Mouse (Mus musculus): ENCODE measurements around the gene Smdt1. TPM values are rescaled to one million over a fixed set of nuclear protein-coding genes. Genes with fewer than 3 reads are reported as not detected.

The Smdt1 gene
- polyA plus RNA-seq, 1 experiment from 2014 or later: 324 TPM

DNA sequence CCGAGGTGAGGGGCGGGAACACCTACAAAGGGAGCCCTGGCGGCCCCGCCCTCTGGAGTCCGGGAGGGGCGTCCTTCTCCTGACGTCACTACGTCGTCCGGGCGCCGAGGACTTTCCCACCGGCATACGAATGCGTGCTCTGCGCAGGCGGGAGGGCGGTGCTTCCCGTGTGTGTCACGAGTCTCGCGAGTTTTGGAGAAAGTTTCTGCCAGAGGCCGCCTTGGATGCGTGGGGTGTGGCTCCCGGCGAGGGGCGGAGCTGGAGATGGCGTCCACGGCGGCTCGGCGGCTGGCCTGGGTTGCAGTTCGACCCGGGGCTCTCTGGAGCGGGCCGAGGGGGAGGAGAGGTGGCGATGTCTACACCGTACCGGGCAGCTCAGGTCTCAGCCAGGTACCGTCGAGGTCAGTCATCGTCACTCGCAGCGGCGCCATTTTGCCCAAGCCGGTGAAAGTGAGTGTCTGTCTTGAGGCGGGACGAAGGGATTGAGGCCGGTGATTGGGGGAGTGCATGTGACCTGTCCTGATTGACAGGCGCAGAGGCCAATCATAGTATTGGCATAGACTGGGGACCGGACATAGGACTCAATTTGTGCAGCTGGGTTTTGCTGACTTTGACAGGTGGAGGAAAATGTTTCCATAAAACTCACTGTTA is 7.2 kb downstream of the Smdt1 start:
- peak overlapping the region; percentile 77 for H3K9ac ChIP-seq (replicated peaks)
- peak overlapping the region; percentile 84 for H3K27ac ChIP-seq
- ATAC-seq: peak; percentile 99
- H3K4me1 ChIP-seq (replicated peaks): peaks cover 24% of the 10 kb centered on the region
- H3K4me2 ChIP-seq (replicated peaks): peak overlapping the region; percentile 88
- peaks cover 33% of the 10 kb centered on the region for H3K36me3 ChIP-seq
- H3K9me3 ChIP-seq: no peaks in the 10 kb centered on the region
- H3K27me3 ChIP-seq: peaks cover 9% of the 10 kb centered on the region
- WGBS: under 1% methylated on average over 51 of the region's 51 CpGs
- H3K4me3 ChIP-seq (replicated peaks): peak overlapping the region; percentile 61

DNA sequence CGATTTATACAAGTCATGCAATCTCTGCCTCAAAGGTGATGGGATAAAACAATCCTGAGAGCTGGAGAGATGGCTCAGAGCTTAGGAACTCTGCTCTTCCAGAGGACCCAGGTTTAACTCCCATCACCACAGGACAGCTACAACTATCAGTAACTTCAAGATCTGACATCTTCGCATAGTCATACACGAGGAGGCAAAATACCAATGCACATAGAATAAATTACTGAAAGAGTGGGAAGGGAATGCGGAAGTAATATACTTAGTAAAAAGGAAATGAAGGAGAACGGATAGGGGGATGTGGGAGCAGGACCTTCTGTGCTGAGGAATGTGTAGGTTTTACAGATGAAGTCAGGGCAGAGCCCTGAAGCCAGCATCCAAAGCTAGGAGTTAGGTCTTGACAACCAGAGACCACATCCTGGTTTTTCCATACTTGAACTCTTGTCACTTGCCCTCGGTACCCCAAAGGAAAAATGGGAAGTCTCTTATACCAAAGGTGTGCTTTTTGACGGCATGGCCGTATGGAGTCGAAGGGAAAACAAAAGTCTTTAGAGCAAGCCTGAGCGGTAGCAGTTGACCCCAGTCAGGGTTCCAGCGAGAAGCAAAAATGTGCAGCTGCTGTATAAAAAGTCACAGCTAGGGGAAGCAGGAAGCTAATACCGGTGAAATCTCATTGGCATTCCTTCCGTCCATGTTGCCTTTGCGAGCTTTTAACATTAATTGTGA is 8.0 kb downstream of the Smdt1 start:
- H3K36me3 ChIP-seq: peaks cover 35% of the 10 kb centered on the region
- H3K27me3 ChIP-seq: peaks cover 5% of the 10 kb centered on the region; the same call in 1 of the 2 replicates
- H3K4me1 ChIP-seq (replicated peaks): peaks cover 24% of the 10 kb centered on the region
- H3K27ac ChIP-seq: peak overlapping the region; percentile 84
- peak overlapping the region; percentile 61 for H3K4me3 ChIP-seq (replicated peaks)
- H3K9me3 ChIP-seq: no peaks in the 10 kb centered on the region
- 65% methylated on average over 14 of the region's 14 CpGs for WGBS
- H3K9ac ChIP-seq (replicated peaks): peak overlapping the region; percentile 77
- peak overlapping the region; percentile 88 for H3K4me2 ChIP-seq (replicated peaks)
- peak; percentile 3; the same call in 1 of the 2 replicates for ATAC-seq

- peaks cover 35% of the 10 kb centered on the region for H3K36me3 ChIP-seq
- H3K4me2 ChIP-seq (replicated peaks): peak overlapping the region; percentile 88
- H3K4me3 ChIP-seq (replicated peaks): peak overlapping the region; percentile 61
- 0 out of 2 replicates have a peak overlapping the region, but pooled peaks have one; percentile 84 for H3K27ac ChIP-seq
- ATAC-seq: no peak
- H3K9me3 ChIP-seq: no peaks in the 10 kb centered on the region
- peaks cover 29% of the 10 kb centered on the region for H3K4me1 ChIP-seq (replicated peaks)
- WGBS: 85% methylated on average over 4 of the region's 4 CpGs
- H3K9ac ChIP-seq (replicated peaks): peak overlapping the region; percentile 77
- no peaks in the 10 kb centered on the region for H3K27me3 ChIP-seq
Measured at GRCm38 (mm10) chr15:82347303-82347676, 8.5 kb downstream of the Smdt1 start.

DNA sequence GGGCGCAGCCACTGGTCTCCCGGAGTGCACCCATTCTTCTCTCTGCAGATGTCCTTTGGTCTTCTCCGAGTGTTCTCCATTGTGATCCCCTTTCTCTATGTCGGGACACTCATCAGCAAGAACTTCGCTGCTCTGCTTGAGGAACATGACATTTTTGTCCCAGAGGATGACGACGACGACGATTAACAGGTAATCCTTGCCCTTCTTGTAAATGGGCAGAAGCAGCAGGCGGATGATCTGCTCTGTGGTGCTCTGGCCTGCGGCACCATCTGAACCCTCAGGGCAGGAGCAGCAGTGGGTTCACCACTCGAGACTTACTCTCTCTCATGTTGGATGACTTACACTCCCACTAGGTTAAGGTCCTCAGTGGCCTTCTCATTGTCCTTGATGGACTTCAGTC is 9.1 kb downstream of the Smdt1 start:
- no peak overlapping the region for H3K9ac ChIP-seq (replicated peaks)
- H3K27me3 ChIP-seq: no peaks in the 10 kb centered on the region
- peak overlapping the region; percentile 88 for H3K4me2 ChIP-seq (replicated peaks)
- no peaks in the 10 kb centered on the region for H3K9me3 ChIP-seq
- WGBS: 92% methylated on average over 12 of the region's 12 CpGs
- ATAC-seq: no peak
- no peak overlapping the region for H3K4me3 ChIP-seq (replicated peaks)
- H3K36me3 ChIP-seq: peaks cover 35% of the 10 kb centered on the region
- peaks cover 34% of the 10 kb centered on the region for H3K4me1 ChIP-seq (replicated peaks)
- H3K27ac ChIP-seq: no peak overlapping the region

DNA sequence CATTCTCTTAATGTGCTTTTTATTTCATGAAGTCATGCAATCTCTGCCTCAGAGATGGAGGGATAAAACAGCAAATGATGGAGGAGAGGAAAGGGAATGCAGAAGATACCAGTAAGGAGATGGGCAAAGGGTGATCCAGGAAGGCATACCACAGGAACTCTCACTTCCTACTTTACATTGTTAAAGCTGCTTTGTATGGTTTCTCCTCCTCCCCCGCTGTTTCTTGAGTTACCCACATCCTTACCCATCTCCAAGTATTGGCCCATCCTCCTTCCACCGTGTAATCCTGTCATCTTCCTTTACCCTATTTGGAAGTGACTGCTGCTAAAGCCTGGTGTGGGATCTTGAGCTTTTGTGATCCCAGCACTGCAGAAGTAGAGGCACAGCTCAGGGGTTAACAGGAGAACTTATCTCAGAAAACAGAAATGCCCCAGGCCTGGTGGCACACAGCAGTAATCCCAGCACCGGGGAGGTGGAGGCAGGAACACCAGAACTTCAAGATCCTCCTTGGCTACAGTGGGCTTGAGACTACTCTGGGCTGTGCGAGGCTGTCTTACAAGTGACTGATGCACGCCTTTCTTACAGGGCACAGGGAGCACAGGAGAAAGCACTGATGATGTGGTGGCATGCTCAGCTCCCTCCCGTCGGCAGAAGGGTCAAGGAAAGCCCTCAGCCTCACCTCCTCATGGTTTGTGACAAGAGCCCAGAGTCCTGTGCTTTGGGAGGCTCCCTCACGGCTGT is 9.7 kb downstream of the Smdt1 start:
- H3K4me2 ChIP-seq (replicated peaks): no peak overlapping the region
- WGBS: 88% methylated on average over 8 of the region's 8 CpGs
- no peaks in the 10 kb centered on the region for H3K27me3 ChIP-seq
- no peak overlapping the region for H3K27ac ChIP-seq
- no peak overlapping the region for H3K9ac ChIP-seq (replicated peaks)
- peaks cover 40% of the 10 kb centered on the region for H3K4me1 ChIP-seq (replicated peaks)
- peaks cover 35% of the 10 kb centered on the region for H3K36me3 ChIP-seq
- H3K9me3 ChIP-seq: no peaks in the 10 kb centered on the region
- ATAC-seq: no peak
- H3K4me3 ChIP-seq (replicated peaks): no peak overlapping the region

- 89% methylated on average over 2 of the region's 2 CpGs for WGBS
- H3K27me3 ChIP-seq: no peaks in the 10 kb centered on the region
- H3K4me1 ChIP-seq (replicated peaks): peaks cover 41% of the 10 kb centered on the region
- H3K4me2 ChIP-seq (replicated peaks): no peak overlapping the region
- H3K9ac ChIP-seq (replicated peaks): no peak overlapping the region
- ATAC-seq: no peak
- H3K36me3 ChIP-seq: peaks cover 35% of the 10 kb centered on the region
- H3K4me3 ChIP-seq (replicated peaks): no peak overlapping the region
- H3K9me3 ChIP-seq: no peaks in the 10 kb centered on the region
- H3K27ac ChIP-seq: no peak overlapping the region
Measured at GRCm38 (mm10) chr15:82348999-82349341, 10.2 kb downstream of the Smdt1 start.

GRCm38 (mm10) chr15:82350349-82350748 is 11.6 kb downstream of the Smdt1 start:
- H3K4me2 ChIP-seq (replicated peaks): no peak overlapping the region

GRCm38 (mm10) chr15:82351480-82351879 is 12.7 kb downstream of the Smdt1 start:
- no peak overlapping the region; the same call in 1 of the 2 replicates for H3K9ac ChIP-seq (replicated peaks)
- no peaks in the 10 kb centered on the region for H3K9me3 ChIP-seq
- peaks cover 35% of the 10 kb centered on the region for H3K36me3 ChIP-seq
- ATAC-seq: no peak
- WGBS: 83% methylated on average over 3 of the region's 3 CpGs
- no peak overlapping the region for H3K27ac ChIP-seq
- H3K4me1 ChIP-seq (replicated peaks): peaks cover 46% of the 10 kb centered on the region
- H3K27me3 ChIP-seq: no peaks in the 10 kb centered on the region
- 0 out of 2 replicates have a peak overlapping the region, but pooled peaks have one; percentile 12 for H3K4me2 ChIP-seq (replicated peaks)
- no peak overlapping the region for H3K4me3 ChIP-seq (replicated peaks)

More at GRCm38 (mm10) chr15:82350349-82350748, 11.6 kb downstream of the Smdt1 start:
- Histone ChIP-seq H3K4me3 (replicated peaks) (no peak overlapping the region), H3K36me3 (peaks cover 35% of the 10 kb centered on the region), H3K27ac (no peak overlapping the region), H3K9ac (replicated peaks) (no peak overlapping the region), H3K9me3 (no peaks in the 10 kb centered on the region), H3K27me3 (no peaks in the 10 kb centered on the region), H3K4me1 (replicated peaks) (peaks cover 47% of the 10 kb centered on the region)
- WGBS: 94% methylated on average over 4 of the region's 4 CpGs
- no peak for ATAC-seq

DNA sequence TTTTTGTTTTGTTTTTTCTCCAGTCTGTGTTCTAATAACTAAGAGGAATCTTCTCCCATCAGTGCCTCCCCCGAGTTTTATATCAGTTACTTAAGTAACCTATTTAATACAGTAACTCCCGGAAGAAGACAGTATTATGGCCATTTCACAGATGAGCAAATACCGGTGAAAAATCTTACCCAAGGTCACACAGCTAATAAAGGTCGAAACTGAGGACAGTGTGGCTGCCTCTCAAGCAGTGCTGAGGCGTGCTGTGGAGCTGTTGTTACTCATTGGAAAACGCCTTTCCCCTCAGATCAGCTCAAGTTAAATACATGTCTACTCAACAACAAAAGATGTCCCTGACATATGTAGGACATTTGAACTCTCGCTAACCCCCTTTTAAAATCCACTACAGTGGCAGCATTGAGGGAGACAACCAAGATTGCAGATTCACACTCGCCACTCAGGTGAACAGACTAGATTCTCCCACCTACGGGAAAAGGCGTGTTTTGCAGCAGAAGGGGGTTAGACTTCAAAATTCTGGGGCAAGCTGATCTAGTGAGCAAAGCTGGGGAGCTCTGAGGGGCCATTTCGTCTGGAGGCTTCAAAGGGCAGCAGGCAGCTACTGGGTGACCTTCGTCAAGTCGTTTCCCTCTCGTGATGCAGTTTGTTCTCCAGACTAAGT is 14.5 kb downstream of the Smdt1 start:
- ATAC-seq: no peak
- H3K27me3 ChIP-seq: no peaks in the 10 kb centered on the region
- 35% methylated on average over 14 of the region's 14 CpGs for WGBS
- H3K9me3 ChIP-seq: no peaks in the 10 kb centered on the region
- H3K27ac ChIP-seq: peak overlapping the region; percentile 90; the same call in 1 of the 2 replicates
- H3K36me3 ChIP-seq: peaks cover 29% of the 10 kb centered on the region
- peak overlapping the region; percentile 72 for H3K4me2 ChIP-seq (replicated peaks)
- H3K4me3 ChIP-seq (replicated peaks): peak overlapping the region; percentile 94
- H3K9ac ChIP-seq (replicated peaks): peak overlapping the region; percentile 97
- H3K4me1 ChIP-seq (replicated peaks): peaks cover 28% of the 10 kb centered on the region

GRCm38 (mm10) chr15:82353745-82354113 is 15.0 kb downstream of the Smdt1 start:
- Histone ChIP-seq H3K4me3 (replicated peaks) (peak overlapping the region; percentile 94), H3K36me3 (peaks cover 24% of the 10 kb centered on the region), H3K27me3 (no peaks in the 10 kb centered on the region), H3K9me3 (no peaks in the 10 kb centered on the region), H3K4me1 (replicated peaks) (peaks cover 27% of the 10 kb centered on the region), H3K4me2 (replicated peaks) (peak overlapping the region; percentile 72), H3K9ac (replicated peaks) (peak overlapping the region; percentile 97), H3K27ac (peak overlapping the region; percentile 90)
- under 1% methylated on average over 23 of the region's 23 CpGs for WGBS
- no peak; the same call in none of the 2 replicates for ATAC-seq

GRCm38 (mm10) chr15:82354126-82354945 is 15.6 kb downstream of the Smdt1 start, which contains the start of gene Ndufa6:
Ndufa6 (minus strand) TSS chr15:82354322.
- Histone ChIP-seq H3K27me3 (no peaks in the 10 kb centered on the region), H3K4me1 (replicated peaks) (peaks cover 27% of the 10 kb centered on the region), H3K9me3 (no peaks in the 10 kb centered on the region), H3K27ac (peak within 1 kb of the TSS; percentile 90), H3K4me2 (replicated peaks) (peak within 1 kb of the TSS; percentile 79), H3K4me3 (replicated peaks) (peak within 1 kb of the TSS; percentile 94), H3K36me3 (peaks cover 18% of the 10 kb centered on the region), H3K9ac (replicated peaks) (peak within 1 kb of the TSS; percentile 97)
- peak; percentile 100 for ATAC-seq
- 3% methylated on average over 57 of the region's 57 CpGs for WGBS

All from midbrain, embryonic 13.5 days (tissue).